Mouse (Mus musculus): ENCODE measurements at regions not wholly inside any gene's neighbourhood (a gene's known extent, or its start where the extent isn't known, plus 50 kb on each side); places are given as distances from the start of the nearest gene placed in this dataset.
A peak's percentile ranks its signal among the peaks of the same experiment; 100 is the strongest.

DNA sequence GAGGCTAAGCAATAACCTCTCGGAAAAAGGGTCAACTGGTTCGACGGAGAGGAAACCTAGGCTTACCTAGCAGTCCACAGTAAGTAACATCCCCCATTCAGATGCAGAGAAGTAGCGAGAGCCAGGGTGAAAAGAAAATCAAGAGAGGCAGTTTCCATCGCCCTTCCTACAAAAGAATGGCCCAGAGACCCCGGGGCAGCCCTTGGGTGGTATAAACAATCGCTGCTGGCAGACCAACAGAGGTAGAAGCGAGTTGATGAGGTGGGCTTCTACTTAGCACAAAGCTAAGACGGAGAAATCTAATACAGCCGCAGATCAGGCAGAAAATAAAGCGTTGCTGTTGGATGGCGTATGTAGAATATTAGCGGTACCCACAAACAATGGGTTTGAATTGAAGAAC lies 57.8 kb upstream of the Arl15 start:
- DNase-seq (ENCODE audit: low spot score): no peak

DNA sequence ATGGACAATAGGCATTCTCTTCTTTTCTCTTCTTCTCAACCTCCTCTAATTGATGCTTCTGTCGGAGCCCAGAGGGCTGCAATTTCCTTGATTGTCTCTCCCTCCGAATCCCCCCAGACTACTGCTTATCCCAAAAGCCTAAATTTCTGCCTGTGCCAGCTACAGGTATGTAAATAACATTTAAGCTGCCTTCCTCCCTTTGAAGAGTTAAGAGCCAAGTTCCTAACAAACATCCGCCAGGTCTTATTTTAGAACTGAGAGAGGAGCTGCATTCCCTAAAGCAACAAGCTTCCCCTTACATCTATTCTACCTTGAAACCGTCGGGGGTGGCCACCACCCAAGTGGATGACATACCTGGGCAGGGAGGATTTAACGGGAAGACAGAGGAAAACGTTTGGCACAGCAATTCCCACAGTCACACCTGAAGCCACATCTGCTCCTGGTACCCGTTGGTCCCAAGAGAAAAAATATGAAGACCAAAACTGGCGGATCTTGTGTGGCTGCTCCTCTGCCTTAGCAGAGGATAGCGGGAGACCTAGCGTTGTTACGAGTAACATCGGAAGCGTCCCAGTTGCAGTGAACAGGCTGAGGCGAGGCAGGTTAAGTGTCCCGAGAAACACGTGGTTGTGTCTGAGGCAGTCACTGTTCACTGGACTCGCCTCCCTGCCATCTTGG lies 58.6 kb upstream of the Arl15 start:
- DNase-seq (ENCODE audit: low spot score): no peak

DNA sequence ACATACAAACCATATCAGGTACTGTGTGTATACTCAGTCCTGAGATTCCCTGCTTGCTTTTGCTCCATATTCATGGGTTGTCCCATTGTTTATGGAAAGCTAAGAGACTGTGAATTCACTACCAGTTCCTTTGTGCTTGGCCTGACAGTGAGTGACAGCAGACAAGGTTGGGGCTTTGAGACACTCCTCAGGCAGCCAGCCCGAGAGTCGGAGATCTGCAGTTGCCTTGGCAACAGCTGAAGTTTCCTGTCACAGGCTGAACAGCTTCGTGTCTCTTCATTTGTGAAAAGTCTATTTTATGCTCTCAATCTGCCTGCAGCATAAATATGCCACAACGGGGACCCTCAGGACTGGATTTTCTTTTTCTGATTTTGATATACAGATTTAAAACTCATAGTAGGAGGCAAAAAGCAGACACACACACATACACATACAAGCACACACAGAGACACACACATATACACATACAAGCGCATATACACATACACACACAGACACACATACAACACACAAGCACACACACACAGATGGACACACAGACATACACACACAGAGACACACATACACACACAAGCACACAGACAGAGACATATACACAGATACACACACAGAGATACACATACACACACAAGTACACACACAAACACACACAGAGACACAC lies 60.0 kb upstream of the Arl15 start:
- no peak for DNase-seq (ENCODE audit: low spot score)

DNA sequence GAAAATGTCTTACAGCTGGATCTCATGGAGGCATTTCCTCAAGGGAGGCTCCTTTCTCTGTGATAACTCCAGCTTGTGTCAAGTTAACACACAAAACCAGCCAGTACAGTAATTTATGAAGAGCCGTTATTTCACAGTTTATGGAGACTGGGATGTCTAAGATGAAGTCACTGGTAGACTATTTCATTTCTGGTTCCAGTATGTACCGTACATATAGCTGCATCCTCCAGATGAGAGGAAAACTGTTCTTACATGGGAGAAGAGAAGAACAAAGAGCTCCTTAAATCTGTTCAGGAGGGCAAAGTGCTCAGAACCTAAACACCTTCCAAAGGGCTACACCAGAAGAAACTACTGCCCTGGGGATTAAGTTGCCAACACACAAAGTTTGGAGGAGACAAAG lies 60.6 kb upstream of the Arl15 start:
- no peak for DNase-seq (ENCODE audit: low spot score)

DNA sequence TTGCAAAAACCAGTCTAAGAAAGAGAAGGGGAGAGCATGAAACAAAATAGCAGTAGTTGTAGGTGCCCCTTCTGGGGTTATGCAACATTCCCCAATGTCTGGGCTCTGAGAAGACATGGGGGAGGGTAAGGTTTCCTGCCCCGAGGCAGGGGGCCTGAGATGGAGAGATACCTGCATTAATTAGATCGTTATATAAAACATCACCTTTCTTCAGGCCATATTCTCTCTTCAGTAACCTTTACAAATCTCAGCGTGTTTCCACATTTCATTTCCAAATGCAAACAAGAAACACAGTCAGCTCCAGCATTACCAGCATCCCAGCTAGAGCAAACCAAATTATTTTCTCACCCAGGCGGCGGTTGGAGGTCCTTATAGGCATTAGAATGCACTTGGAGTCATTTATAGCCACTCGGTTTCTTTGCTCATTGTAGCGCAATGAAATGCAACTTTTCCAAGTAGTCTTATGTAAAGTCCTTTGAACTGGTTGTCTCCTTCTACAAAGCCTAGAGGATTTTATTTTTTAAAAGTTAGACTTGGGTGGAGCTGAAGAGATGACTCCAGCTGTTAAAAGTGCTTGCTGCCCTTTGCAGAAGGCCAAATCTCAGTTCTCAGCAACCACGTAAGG lies 63.4 kb upstream of the Arl15 start:
- no peak for DNase-seq (ENCODE audit: low spot score)

DNA sequence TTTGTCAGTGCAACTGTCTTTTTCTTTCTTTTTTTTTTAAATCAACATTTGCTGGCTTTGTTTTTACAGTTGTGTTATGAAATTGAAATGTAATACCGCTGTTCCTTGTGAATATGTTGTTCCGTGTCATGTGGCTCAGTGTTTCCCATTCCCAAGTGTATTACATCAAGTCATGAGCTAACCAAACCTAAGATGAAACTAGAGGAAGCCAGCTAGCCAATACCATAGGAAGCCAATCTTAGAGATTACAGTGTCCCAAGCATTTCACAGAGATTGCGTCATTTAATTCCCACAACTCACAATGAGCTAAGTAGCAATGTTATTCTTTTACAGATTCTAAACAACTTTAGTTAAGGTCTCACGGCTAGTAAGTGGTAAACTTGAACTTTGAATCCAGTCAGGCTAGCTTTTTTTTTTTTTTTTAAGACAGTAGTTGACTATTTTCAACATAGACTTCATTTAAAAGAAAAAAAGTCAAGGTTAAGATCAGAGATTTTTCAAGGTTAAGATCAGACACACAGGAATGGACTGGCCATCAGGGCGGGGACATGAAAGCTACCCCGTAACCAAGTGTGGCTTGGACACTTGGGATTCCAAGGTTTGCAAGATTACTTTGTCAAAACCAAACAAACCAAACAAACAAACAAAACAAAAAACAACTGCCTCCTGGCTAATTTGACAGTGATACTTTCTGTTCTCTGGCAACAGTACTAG lies 64.1 kb upstream of the Arl15 start:
- peak; percentile 1 for DNase-seq (ENCODE audit: low spot score)

DNA sequence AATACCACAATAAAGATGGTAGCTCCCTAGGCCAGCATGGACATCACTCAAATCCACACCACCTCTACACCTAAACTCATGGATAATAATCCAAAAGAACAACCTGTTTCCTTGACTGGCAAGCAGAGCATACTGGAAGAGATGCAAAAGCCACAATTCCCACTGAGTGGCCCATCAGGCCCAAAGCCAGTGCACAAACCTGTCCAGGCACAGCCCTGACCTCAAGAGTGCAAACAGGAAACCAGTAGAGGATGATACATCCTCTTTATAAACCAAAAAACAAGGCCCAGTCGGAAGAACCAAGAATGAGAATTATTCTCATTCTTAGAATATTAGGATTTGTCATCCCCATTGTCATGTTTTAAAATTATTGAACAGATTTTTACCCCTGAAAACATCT lies 64.7 kb upstream of the Arl15 start:
- DNase-seq (ENCODE audit: low spot score): no peak

DNA sequence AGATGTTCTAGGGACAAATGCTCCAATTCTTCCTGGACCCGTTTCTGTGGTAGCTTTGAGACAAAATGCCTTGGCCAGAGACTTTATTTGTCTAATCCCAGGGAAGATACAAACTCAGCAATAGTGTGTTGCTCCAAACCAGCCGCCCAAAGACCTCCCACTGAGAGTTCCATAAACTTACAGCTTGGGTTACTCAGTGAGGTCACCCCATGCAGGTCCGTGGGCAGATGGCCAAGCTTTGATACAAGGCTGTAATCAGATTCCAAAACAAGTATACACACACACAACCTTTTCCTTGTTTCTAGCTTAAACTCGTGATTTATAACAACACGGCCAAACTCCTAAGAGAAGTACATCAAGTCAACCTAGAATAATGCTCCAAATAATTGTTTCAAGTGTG lies 64.6 kb upstream of the Hspb3 start:
- DNase-seq (ENCODE audit: low spot score): peak; percentile 5

DNA sequence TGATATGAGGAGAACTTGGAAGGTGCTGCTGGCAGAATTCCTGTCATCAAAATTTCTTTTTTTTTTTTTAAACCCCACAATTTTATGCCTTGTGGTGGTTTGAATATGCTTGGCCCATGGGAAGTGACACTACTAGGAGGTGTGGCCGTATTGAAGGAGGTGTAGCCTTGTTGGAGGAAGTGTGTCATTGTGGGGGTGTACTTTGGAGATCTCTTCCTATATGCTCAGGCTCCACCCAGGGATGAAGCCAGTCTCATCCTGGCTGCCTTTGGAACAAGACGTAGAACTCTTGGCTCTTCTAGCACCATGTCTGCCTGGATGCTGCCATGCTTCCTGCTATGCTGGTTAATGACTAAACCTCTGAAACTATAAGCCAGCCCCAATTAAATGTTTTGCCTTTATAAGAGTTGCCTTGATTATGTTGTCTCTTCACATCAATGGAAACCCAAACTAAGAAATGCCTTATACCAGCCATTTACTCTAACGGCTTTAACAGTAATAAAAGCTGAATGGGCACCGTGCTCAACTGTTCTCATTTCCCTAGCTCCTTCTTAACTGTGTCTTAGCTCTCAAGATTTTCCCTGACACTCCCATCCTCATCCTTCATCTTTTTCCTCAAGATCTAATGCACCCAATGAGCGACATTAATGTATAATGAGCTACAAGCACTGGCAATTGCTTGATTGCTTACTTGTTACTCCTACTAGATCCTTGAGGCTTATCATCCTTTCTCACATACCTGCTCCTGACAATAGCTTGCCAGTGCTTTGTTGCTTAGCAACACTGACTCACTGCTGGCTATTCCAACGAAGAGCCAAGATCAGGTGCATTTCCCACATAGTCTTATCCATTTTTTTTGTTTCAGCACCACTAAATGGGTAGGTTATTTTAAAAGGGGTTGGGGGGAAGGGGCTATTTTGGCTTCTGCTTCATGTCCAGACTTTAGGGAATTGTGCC lies 61.7 kb upstream of the Hspb3 start:
- DNase-seq (ENCODE audit: low spot score): no peak

DNA sequence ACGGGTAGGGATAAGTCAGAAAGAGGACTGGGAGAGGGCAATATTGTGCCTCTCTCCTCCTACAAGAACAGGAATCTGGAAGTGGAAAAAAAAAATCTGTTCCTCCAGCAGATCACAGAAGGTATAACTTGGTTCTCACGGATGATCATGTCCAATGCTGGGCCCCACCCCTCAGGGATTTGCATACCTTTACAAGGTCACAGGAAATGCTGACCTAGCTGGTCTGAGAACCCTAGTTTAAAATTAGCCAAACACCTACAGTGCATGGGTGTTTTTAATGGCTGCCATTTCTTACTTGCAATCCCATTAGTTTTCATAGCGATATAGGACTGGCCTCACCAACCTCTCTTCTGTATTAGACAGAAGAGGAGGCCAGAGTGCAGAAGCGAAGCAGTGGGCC lies 51.8 kb upstream of the Hspb3 start:
- no peak for DNase-seq (ENCODE audit: low spot score)

DNA sequence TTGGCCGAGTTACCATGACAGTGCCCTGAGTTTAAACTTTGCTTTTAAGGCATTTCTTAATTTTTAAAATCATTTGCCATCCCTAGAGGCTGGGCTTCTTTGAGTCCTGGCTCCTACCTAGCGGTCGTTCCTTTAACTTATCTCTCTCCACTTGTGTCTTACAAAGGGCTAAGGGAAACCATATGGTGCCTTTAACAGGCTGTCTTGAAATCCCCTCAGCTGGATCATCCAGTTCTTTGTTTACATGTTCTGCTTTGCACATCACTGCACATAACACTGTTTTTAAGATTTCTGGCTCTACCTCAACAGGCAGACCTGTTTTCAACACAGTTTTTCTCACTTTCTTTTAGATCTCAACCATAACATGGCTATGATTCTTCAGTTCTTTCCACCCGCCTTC lies 50.4 kb upstream of the Hspb3 start:
- no peak for DNase-seq (ENCODE audit: low spot score)

All from lung, postnatal 25 days (tissue).